Mouse (Mus musculus) liver, embryonic 16.5 days (tissue): Measurements from ENCODE around the gene Camkmt. TPM values are rescaled to one million over a fixed set of nuclear protein-coding genes. Genes with fewer than 3 reads are reported as not detected.
A peak's percentile ranks its signal among the peaks of the same experiment; 100 is the strongest.

Experiments
- ATAC-seq: fragments of 200-750 bp; cut with Nextera tagmentation; 2 replicates; pipeline ENCODE4 v1.8.0; 2017; ENCODE audit warnings: low read depth, mild to moderate bottlenecking, moderate number of reproducible peaks, moderate library complexity
- H3K27ac ChIP-seq: fragments of 300-500 bp; sonication (generic); 2 replicates; pipeline ENCODE4 v1.5.1; 2014; ENCODE audit warnings: mild to moderate bottlenecking, low read length
- H3K27me3 ChIP-seq: fragments of 300-500 bp; sonication (generic); 2 replicates; pipeline ENCODE4 v1.6.1; 2014; ENCODE audit warnings: low read depth, low read length, mixed read lengths; ENCODE audit not compliant: control insufficient read depth, insufficient read depth
- H3K36me3 ChIP-seq: fragments of 300-500 bp; sonication (generic); 2 replicates; pipeline ENCODE4 v1.6.1; 2014; ENCODE audit warnings: mild to moderate bottlenecking; ENCODE audit not compliant: control insufficient read depth, insufficient read depth
- H3K4me1 ChIP-seq: fragments of 300-500 bp; sonication (generic); 2 replicates; pipeline ENCODE4 v1.6.1; 2014; ENCODE audit warnings: low read depth, low read length, mixed read lengths; ENCODE audit not compliant: control insufficient read depth
- H3K4me2 ChIP-seq: fragments of 300-500 bp; sonication (generic); 2 replicates; pipeline ENCODE4 v1.6.1; 2014; ENCODE audit warnings: low read depth, low read length, mixed read lengths
- H3K4me3 ChIP-seq: fragments of 300-500 bp; sonication (generic); 2 replicates; pipeline ENCODE4 v1.5.1; 2014; ENCODE audit warnings: low read depth, mild to moderate bottlenecking, low read length
- H3K9ac ChIP-seq: fragments of 300-500 bp; sonication (generic); 2 replicates; pipeline ENCODE4 v1.6.1; 2014; ENCODE audit warnings: low read depth, low read length
- H3K9me3 ChIP-seq: fragments of 300-500 bp; sonication (generic); replicated peaks from 2 replicates; pipeline ENCODE4 v1.6.1; 2016; ENCODE audit warnings: low read length; ENCODE audit not compliant: control insufficient read depth
- WGBS: fragments of 180-500 bp; shearing (Covaris S2); extraction: QIAGEN DNeasy Blood & Tissue Kit; methylation state at CpG from one replicate; pipeline ENCODE4 v1.1.7; 2014; ENCODE audit not compliant: insufficient replicate concordance; 5-methylcytosine and 5-hydroxymethylcytosine counted together
- polyA plus RNA-seq: library from polyadenylated mRNA; unstranded; fragments of >200 nt; fragmentation: Nextera tagmentation; extraction: Ambion mirVana; gene quantifications from 2 replicates; pipeline ENCODE4 v1.2.1, GENCODE M21; 2015

Camkmt gene
- polyA plus RNA-seq, 1 experiment from 2014 or later: 2.7 TPM

DNA sequence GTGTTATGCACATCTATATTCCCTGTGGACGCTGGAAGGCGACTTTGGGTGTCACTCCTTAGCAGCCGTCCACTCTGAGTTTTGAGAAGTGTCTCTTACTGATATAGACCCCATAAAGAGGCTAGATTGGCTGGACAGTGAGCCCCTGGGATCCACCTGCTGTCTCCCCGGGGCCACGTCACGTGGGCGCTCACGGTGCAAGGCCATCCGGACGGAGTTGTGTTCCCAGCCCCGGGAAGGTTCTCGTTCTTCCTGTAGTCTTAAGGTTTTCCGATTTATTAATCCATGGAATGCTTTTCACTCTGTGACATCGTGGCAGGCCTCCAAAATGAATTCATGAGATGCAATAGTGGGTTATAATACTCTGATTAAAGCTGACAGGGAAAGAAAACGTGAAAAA is 108.4 kb downstream of the Camkmt start:
- Histone ChIP-seq H3K4me1 (no peaks in the 10 kb centered on the region), H3K4me2 (no peak overlapping the region), H3K27ac (no peak overlapping the region), H3K36me3 (no peaks in the 10 kb centered on the region), H3K4me3 (no peak overlapping the region), H3K9me3 (no peaks in the 10 kb centered on the region), H3K27me3 (no peaks in the 10 kb centered on the region), H3K9ac (no peak overlapping the region)
- WGBS: 75% methylated on average over 15 of the region's 15 CpGs
- no peak for ATAC-seq

DNA sequence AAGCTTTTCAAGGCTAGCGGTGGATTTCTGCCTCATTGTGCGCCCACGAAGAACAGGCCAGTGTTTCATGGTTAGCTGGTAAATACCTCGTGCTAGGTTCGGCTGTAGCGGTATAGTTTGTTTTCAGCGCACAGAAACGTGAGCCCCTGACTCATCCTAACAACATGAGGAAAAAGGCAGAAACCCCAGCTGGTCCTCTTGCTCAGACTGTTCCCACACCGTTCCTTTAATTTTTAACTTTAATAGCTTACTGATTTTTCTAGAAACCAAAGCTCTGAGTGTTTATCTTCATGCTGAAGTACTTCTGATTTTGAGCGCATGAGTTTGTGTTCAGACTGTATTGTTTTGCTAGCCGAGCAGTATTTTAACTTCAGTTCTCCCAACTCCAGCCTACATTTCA is 109.0 kb downstream of the Camkmt start:
- WGBS: 78% methylated on average over 11 of the region's 11 CpGs
- Histone ChIP-seq H3K4me1 (no peaks in the 10 kb centered on the region), H3K9ac (no peak overlapping the region), H3K27ac (no peak overlapping the region), H3K36me3 (no peaks in the 10 kb centered on the region), H3K4me3 (no peak overlapping the region), H3K27me3 (no peaks in the 10 kb centered on the region), H3K9me3 (no peaks in the 10 kb centered on the region), H3K4me2 (no peak overlapping the region)
- ATAC-seq: no peak

DNA sequence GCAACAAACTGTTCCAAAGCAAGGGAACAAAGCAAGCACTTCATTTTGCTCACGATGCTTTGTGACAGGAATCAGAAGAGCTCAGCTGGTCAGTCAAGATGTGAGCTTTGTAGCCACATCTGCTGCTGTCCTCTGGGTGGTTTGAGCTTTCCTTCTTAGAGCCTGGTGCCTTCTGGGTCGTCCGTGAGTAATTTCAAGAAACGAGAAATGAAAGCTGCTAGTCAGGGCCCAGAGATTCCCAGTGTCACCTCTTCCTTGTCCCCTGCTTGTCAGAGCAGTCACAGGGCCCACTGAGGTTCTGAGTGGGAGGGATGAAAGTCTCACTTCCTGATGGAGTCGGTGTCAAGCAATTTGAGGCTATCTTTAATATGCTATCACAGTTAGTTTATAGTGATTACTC is 127.7 kb downstream of the Camkmt start:
- Histone ChIP-seq H3K9me3 (no peaks in the 10 kb centered on the region), H3K36me3 (no peaks in the 10 kb centered on the region), H3K4me3 (no peak overlapping the region), H3K4me2 (no peak overlapping the region), H3K27ac (no peak overlapping the region), H3K27me3 (no peaks in the 10 kb centered on the region), H3K4me1 (no peaks in the 10 kb centered on the region), H3K9ac (no peak overlapping the region)
- 55% methylated on average over 5 of the region's 5 CpGs for WGBS
- ATAC-seq: no peak

DNA sequence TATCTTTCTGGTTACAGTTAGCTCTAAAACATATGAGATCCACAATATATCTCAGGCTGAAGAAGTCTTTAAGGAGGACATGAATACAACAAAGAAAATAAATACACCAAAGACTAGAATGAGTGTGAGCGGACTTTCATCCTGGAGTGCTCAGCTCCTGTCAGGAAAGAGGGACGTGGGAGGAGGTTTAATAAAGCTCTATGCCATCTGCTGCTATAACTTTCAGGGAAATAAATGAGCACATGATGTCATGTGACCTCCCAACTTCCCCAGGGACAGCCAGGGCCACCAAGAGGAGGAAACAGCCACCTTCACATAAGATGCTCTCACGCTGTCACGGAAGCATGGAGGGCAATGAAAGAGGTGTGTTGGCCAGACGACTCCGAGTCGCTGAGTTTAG is 151.8 kb downstream of the Camkmt start:
- no peak overlapping the region for H3K9ac ChIP-seq
- H3K27me3 ChIP-seq: no peaks in the 10 kb centered on the region
- no peaks in the 10 kb centered on the region for H3K9me3 ChIP-seq
- H3K4me1 ChIP-seq: no peaks in the 10 kb centered on the region
- ATAC-seq: no peak
- 66% methylated on average over 7 of the region's 7 CpGs for WGBS
- H3K27ac ChIP-seq: no peak overlapping the region
- H3K4me2 ChIP-seq: no peak overlapping the region
- H3K36me3 ChIP-seq: no peaks in the 10 kb centered on the region
- no peak overlapping the region for H3K4me3 ChIP-seq

DNA sequence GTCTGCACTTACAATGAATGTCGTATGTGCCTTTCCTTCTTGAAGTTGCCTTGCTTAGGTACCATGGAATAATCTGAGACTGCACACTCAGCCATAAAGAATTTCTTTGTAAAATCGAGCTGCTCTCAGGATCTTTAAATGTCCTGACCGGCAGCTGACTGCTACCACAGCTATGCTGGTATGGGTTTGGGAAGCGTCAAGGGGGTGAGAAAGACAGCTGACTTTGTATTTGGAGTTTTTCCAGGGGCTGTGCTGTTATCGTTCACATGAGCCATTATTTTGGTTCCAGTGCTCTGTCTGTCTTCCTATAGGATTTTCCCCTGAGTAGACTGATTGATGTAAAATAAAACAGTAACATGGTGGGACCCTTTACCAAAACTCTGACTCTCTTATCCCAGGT is 158.6 kb downstream of the Camkmt start:
- ATAC-seq: no peak
- WGBS: 60% methylated on average over 5 of the region's 5 CpGs

DNA sequence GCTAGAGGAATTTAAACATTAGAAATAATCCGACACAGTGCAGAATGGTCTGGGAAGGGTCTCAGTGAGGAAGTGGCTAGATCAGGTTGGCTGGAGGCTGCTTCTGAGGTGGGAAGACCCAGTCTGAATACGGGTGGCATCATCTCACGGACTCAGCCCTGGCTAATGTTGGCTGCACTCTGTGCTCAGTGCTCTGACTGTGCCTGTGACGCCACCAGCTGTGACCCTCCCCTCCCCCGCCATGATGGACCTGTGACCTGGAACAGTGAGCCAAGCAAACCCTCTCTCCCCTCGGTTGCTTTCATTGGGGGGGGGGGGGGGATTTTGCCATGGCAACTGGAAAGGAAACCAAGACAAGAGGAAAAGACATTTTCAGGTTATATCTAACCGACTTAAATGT is 159.4 kb downstream of the Camkmt start:
- Histone ChIP-seq H3K4me1 (no peaks in the 10 kb centered on the region), H3K9ac (no peak overlapping the region), H3K27ac (no peak overlapping the region), H3K9me3 (no peaks in the 10 kb centered on the region), H3K36me3 (no peaks in the 10 kb centered on the region), H3K4me3 (no peak overlapping the region), H3K4me2 (no peak overlapping the region), H3K27me3 (no peaks in the 10 kb centered on the region)
- ATAC-seq: no peak
- WGBS: 40% methylated on average over 7 of the region's 7 CpGs

More for the DNA sequence above, 158.6 kb downstream of the Camkmt start:
- no peak overlapping the region for H3K9ac ChIP-seq
- no peaks in the 10 kb centered on the region for H3K9me3 ChIP-seq
- H3K27me3 ChIP-seq: no peaks in the 10 kb centered on the region
- H3K4me3 ChIP-seq: no peak overlapping the region
- no peaks in the 10 kb centered on the region for H3K4me1 ChIP-seq
- no peaks in the 10 kb centered on the region for H3K36me3 ChIP-seq
- H3K27ac ChIP-seq: no peak overlapping the region
- no peak overlapping the region for H3K4me2 ChIP-seq

DNA sequence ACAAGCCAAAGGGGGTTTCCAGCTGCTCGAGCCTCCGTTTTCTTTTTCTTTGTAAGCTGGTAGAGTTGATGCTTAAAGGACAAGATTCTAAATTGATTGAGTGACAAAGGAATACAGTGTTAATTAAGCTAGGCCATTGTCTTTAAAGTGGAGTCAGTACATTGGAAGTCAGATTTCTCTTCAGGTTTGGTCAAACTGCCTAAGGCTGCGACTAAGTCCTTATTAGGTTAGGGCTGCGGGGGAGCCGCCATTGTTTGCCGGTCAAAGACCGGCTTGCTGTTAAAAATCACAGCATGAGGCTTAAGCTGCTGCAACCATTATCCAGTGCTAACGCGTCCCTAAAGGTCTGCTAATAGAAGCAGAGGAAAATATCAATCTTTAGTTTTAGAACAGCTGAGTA is 166.6 kb downstream of the Camkmt start:
- H3K4me2 ChIP-seq: 0 out of 2 replicates have a peak overlapping the region, but pooled peaks have one; percentile 11
- 36% methylated on average over 9 of the region's 9 CpGs for WGBS
- no peaks in the 10 kb centered on the region for H3K9me3 ChIP-seq

DNA sequence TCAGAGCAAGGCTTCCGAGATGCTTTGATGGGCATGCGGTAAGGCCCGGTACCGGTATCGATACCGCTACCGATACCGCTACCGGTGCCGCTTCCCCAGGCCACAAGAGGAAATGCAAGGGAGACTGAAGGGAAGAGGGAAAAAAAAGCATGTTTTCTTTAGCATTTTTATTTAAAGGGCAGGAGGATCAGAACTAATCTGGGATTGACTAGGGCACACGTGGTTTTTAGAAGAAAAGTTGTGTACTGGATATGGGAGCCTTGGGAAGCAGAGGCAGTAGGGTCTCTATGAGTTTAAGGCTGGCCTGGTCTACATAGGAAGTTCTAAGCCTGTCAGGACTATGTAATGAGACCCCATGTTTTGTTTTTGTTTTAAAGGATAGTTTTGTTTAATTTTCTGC is 167.0 kb downstream of the Camkmt start:
- ATAC-seq: no peak
- Histone ChIP-seq H3K4me3 (no peak overlapping the region), H3K9ac (no peak overlapping the region), H3K4me1 (no peaks in the 10 kb centered on the region), H3K36me3 (no peaks in the 10 kb centered on the region), H3K4me2 (0 out of 2 replicates have a peak overlapping the region, but pooled peaks have one; percentile 11), H3K27me3 (no peaks in the 10 kb centered on the region), H3K9me3 (no peaks in the 10 kb centered on the region), H3K27ac (no peak overlapping the region)
- WGBS: 63% methylated on average over 11 of the region's 11 CpGs

More for the DNA sequence above, 166.6 kb downstream of the Camkmt start:
- H3K36me3 ChIP-seq: no peaks in the 10 kb centered on the region
- no peaks in the 10 kb centered on the region for H3K27me3 ChIP-seq
- no peaks in the 10 kb centered on the region for H3K4me1 ChIP-seq
- H3K9ac ChIP-seq: no peak overlapping the region
- no peak for ATAC-seq
- H3K27ac ChIP-seq: no peak overlapping the region
- no peak overlapping the region for H3K4me3 ChIP-seq

DNA sequence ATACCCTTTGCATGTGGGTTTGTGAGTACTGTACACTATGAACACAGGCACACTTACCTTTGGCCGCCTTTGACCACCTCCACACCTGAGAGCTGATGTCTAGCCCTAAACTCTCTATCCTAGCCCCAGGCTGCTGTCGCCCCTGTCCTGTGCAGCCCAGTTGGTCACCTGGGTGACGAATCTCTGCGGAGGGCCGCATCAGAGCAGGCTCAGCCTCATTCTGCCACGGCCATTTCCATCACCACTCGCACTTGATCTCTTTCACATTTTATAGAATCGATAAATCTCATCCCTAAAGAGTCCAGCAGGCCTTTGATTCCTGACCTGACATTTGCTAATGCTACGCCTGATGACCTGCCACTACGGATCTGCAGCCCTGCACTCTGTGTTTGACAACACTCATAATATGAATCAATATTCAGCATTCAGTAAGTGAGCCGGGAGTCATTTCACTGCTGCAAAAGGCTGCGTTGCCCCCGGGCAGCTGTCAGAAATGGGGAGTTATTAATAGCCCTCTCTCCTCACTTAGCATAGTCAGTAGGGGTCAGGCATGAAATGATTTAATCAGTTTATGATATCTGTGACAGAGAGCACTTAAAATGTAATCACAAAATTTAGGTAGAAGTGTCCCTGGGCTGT is 168.5 kb downstream of the Camkmt start:
- Histone ChIP-seq H3K9ac (no peak overlapping the region), H3K27ac (no peak overlapping the region)
- no peak for ATAC-seq

More for the DNA sequence above, 168.5 kb downstream of the Camkmt start:
- 70% methylated on average over 13 of the region's 13 CpGs for WGBS
- Histone ChIP-seq H3K36me3 (no peaks in the 10 kb centered on the region), H3K4me1 (no peaks in the 10 kb centered on the region), H3K4me3 (no peak overlapping the region), H3K9me3 (no peaks in the 10 kb centered on the region), H3K4me2 (no peak overlapping the region), H3K27me3 (no peaks in the 10 kb centered on the region)
